Mouse (Mus musculus): ENCODE results near the gene Gapdhs.

DNA sequence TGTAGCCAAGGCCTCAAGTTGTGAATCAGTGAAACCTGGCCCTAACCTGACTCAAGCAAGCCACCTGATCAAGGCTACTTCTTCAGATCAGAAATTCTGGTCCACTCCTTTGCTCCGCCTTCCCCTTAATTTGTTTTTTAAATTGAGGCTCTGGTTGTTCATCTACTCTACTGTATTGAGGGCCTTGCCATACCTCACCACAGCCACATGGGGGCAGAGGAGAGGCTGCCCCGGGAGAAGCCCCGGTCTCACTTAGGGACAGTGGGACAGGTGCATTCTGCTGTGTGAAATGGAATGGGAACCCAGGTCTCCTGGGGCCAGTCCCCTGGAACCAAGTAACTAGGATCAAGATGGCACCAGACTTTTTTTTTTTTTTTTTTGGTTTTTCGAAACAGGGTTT lies 38.3 kb upstream of the Gapdhs start:
- no peak for TF ChIP-seq GATA1 (IDR thresholded peaks at IDR 0.05; ENCODE audit: low read length)
- no peak for TF ChIP-seq TAL1 (IDR thresholded peaks at IDR 0.05; ENCODE audit: low read length)

Data from erythroblast, embryonic 14.5 days (primary cell).